Mouse (Mus musculus): ENCODE data around the gene H2-D1.
A peak's percentile ranks its signal among the peaks of the same experiment; 100 is the strongest.

DNA sequence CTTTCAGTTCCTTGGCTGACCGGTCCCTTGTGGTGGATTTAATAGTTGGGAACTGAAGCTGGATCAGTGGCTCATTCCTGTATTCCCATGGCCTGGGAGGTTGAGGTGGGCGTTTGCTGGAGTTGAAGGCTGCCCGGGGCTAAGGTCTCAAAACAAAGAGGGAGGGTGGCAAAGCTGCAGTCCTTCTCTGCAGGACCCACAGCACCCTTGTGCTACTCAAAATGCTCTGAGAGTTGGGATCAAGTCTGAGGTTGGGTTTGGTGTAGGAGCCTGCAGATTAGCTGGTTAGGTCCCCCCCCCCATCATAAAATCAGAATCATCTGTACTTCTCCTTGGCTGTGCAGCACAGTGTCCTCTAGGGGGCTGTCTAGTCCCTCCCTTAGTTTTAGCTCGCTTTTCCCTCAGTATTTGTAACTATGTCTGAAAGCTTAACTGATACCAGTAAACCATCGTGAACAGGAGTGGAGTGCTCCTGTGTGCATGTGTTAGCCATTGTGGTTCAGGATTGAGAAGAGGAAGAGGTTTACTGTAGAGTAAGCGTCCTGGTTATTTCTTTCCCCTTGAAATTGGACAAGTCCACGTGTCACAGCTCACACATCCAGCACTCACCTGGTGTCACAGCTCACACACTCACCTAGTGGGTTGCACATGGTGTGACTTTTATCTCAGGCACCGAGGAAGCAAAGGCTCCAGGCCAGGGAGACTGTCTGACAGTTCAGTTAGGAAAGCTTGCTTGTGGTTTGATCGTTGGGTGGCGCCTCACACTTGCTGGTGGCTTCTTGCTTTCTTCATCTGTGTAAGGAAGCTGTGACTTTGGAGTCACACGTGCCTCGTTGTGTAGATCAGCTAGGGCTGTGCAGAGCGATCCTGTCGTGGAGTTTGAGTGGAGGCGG, 16.6 kb upstream of the H2-D1 start:
- TF ChIP-seq CTCF (IDR thresholded peaks at IDR 0.05; ENCODE audit: borderline replicate concordance, insufficient read depth, low read depth, low read length) (peak; percentile 48; the same call in 1 of the 2 replicates), POLR2A (IDR thresholded peaks at IDR 0.05; ENCODE audit: borderline replicate concordance, insufficient read depth, low read length) (no peak)

Data from cerebellum, adult 2 months (tissue).